Mouse (Mus musculus): ENCODE data around the gene D130043K22Rik. TPM values are rescaled to one million over a fixed set of nuclear protein-coding genes. Genes with fewer than 3 reads are reported as not detected.
"Not testable (repeated sequence)": the region's sequence is repeated elsewhere in the genome, so short reads cannot be mapped to it uniquely, and the experiment has no call there.

The D130043K22Rik gene
- total RNA-seq, 2 experiments from 2014 or later, result 27.0 to 27.6 TPM

- Histone ChIP-seq H3K4me3 (no peak overlapping the region), H3K27ac (peak overlapping the region; percentile 23; the same call in 1 of the 2 replicates)
- TF ChIP-seq CTCF (conservative IDR thresholded peaks at IDR 0.05), result no peak
- DNase-seq (ENCODE audit: low spot score in 2 of 2), result no peak
Observed at GRCm38 (mm10) chr13:24816125-24817092, 28.5 kb upstream of the D130043K22Rik start.

DNA sequence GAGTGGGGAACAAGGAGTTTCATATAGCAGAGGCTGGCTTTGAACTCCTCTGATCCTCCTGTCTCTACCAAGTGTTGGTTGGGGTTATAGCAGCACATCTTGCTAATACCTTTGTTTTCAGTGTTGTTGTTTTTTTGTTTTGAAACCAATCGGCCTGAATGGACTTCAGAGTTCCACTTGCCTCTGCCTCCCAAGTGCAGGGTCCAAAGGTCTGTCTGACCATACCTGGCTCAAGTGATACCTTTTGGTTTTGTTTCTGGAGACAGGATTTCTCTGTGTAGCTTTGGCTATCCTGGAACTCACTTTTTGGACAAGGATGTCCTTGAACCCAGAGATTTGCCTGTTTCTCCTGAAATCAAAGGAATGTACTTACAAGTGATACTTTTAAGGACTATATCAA, 25.0 kb upstream of the D130043K22Rik start:
- no peak for TF ChIP-seq CTCF (conservative IDR thresholded peaks at IDR 0.05)
- H3K4me3 ChIP-seq, result no peak overlapping the region
- no peak for DNase-seq (ENCODE audit: low spot score in 2 of 2)
- H3K27ac ChIP-seq, result no peak overlapping the region

- TF ChIP-seq CTCF (conservative IDR thresholded peaks at IDR 0.05), result no peak
- Histone ChIP-seq H3K27ac (peak overlapping the region; percentile 92), H3K4me3 (no peak overlapping the region)
- peak; percentile 71 to 74 for DNase-seq (ENCODE audit: low spot score in 2 of 2)
Observed at GRCm38 (mm10) chr13:24822663-24823343, 22.1 kb upstream of the D130043K22Rik start.

- Histone ChIP-seq H3K27ac (no peak overlapping the region), H3K4me3 (no peak overlapping the region)
- DNase-seq (ENCODE audit: low spot score in 2 of 2), result no peak
- TF ChIP-seq CTCF (conservative IDR thresholded peaks at IDR 0.05), result no peak
Observed at GRCm38 (mm10) chr13:24824647-24825046, 20.3 kb upstream of the D130043K22Rik start.

GRCm38 (mm10) chr13:24825587-24825986, 19.3 kb upstream of the D130043K22Rik start:
- Histone ChIP-seq H3K4me3 (no peak overlapping the region), H3K27ac (no peak overlapping the region)
- no peak for DNase-seq (ENCODE audit: low spot score in 2 of 2)
- no peak for TF ChIP-seq CTCF (conservative IDR thresholded peaks at IDR 0.05)

- DNase-seq (ENCODE audit: low spot score in 2 of 2), result no peak
- H3K27ac ChIP-seq, result no peak overlapping the region
- no peak overlapping the region for H3K4me3 ChIP-seq
- no peak for TF ChIP-seq CTCF (conservative IDR thresholded peaks at IDR 0.05)
Observed at GRCm38 (mm10) chr13:24826116-24826515, 18.8 kb upstream of the D130043K22Rik start.

- TF ChIP-seq CTCF (conservative IDR thresholded peaks at IDR 0.05), result no peak
- peak overlapping the region; percentile 99 for H3K4me3 ChIP-seq
- no peak for DNase-seq (ENCODE audit: low spot score in 2 of 2)
- H3K27ac ChIP-seq, result peak overlapping the region; percentile 98
Observed at GRCm38 (mm10) chr13:24830756-24831352, 14.1 kb upstream of the D130043K22Rik start.

DNA sequence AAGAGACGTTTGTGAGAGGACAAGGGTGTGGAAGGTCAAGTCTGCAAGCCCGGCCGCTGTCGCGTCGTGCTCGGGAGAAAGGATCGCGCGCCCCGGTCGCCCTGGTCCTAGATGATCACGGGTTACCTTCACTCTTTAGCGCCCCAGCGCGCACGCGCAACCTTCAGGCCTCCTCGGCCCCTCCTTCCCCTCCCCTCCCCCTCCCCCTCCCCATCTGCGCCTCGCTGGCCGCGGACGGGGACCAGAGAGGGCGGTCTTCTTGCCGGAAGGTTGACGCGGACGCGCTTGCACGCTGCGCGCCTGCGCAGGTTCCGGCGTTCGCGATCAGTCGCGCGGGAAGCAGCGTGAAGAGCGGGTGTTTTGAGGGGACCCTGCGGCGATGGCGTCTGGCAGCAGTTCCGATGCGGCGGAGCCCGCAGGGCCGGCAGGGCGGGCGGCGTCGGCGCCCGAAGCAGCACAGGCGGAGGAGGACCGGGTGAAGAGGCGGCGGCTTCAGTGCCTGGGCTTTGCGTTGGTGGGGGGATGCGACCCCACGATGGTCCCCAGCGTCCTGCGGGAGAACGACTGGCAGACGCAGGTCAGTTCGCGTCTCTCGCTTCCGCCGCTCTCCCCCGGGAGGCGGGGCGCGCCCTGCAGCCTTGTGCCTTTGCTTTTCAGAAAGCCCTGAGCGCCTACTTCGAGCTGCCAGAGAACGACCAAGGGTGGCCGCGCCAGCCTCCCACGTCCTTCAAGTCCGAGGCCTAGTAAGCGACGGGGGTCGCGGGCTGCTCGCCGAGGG, 13.4 kb upstream of the D130043K22Rik start, which contains the start of the genes Acot13 and Tdp2:
Gene Acot13, minus strand, starts transcription at position 188 of the 778 bp plus-strand sequence.
Gene Tdp2, plus strand, starts transcription at position 327 of the 778 bp plus-strand sequence.
- Histone ChIP-seq H3K27ac (peak within 1 kb of the TSS; percentile 98), H3K4me3 (peak within 1 kb of the TSS; percentile 99)
- TF ChIP-seq CTCF (conservative IDR thresholded peaks at IDR 0.05), result no peak
- peak; percentile 91 to 92 for DNase-seq (ENCODE audit: low spot score in 2 of 2)

GRCm38 (mm10) chr13:24832131-24832810, 12.7 kb upstream of the D130043K22Rik start:
- H3K27ac ChIP-seq, result peak overlapping the region; percentile 92
- TF ChIP-seq CTCF (conservative IDR thresholded peaks at IDR 0.05), result no peak
- peak overlapping the region; percentile 99 for H3K4me3 ChIP-seq
- no peak for DNase-seq (ENCODE audit: low spot score in 2 of 2)

DNA sequence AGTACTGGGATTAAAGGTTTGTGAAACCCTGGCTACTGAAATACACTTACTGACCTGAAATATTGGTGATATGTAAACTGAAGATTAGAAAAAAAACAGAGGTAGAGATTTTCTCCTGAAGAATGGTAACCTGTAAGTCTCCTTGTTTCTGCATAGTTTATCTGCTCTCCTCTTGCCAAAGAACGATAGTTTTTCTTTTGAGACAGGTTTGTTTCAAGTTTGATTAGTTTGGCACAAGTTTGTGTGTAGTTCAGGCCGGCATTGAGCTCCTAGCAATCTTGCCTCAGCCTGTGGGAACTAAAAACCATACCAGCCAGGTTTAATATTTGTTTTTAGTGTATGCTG, 12.2 kb upstream of the D130043K22Rik start:
- H3K27ac ChIP-seq, result no peak overlapping the region
- peak overlapping the region; percentile 99 for H3K4me3 ChIP-seq
- no peak for TF ChIP-seq CTCF (conservative IDR thresholded peaks at IDR 0.05)
- no peak for DNase-seq (ENCODE audit: low spot score in 2 of 2)

GRCm38 (mm10) chr13:24837765-24838164, 7.2 kb upstream of the D130043K22Rik start:
- not testable (repeated sequence) for H3K27ac ChIP-seq; H3K4me3 ChIP-seq; DNase-seq (ENCODE audit: low spot score in 2 of 2)

GRCm38 (mm10) chr13:24839831-24840230, 5.1 kb upstream of the D130043K22Rik start:
- no peak overlapping the region for H3K27ac ChIP-seq
- H3K4me3 ChIP-seq, result no peak overlapping the region
- DNase-seq (ENCODE audit: low spot score in 2 of 2), result no peak
- no peak for TF ChIP-seq CTCF (conservative IDR thresholded peaks at IDR 0.05)
